Mouse (Mus musculus): ENCODE measurements around the gene Smco4. TPM values are rescaled to one million over a fixed set of nuclear protein-coding genes. Genes with fewer than 3 reads are reported as not detected.
A peak's percentile ranks its signal among the peaks of the same experiment; 100 is the strongest.
"Not testable (repeated sequence)": the region's sequence is repeated elsewhere in the genome, so short reads cannot be mapped to it uniquely, and the experiment has no call there.

Gene Smco4
- 14.6 and 16.8 TPM in 2 replicates for polyA plus RNA-seq (2012; rRNA removed)

DNA sequence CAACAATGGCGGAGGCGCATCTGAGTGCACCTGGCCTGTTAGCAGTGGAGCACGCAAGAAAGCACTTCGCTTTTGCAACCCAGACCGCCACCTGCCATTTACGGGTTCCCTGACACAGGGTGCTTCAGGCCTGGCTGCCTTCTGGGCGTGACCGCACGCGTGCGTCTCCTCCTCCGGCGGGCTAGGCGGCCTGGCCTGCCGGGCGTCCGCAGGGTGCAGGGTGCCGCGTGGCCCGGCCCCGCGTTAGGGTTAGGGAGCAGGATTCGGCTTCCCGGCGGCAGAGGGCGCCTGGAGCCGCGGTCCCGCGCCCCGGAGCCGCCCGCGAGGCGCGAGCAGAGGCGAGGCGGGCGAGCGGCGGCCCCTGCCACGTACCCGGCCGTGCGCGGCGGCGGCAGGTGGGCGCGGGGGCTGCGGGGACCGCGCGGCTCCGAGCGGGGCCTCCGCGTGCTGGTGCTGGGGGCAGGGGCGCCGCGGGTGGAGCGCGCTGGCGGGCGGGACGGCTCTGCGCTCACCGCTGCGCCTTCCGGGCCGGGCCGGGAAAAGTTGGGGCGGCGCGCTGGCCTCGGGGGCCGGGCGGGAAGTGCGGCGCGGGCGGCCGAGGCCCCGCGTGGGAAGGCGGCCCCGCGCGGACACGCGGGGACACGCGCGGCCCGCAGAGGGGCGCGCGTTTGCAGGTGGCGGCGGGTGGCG lies at the start of gene Smco4:
Smco4 (plus strand) TSS at position 198 of the 690 bp plus-strand sequence.
- peak; percentile 77 for DNase-seq (ENCODE audit: low spot score)

DNA sequence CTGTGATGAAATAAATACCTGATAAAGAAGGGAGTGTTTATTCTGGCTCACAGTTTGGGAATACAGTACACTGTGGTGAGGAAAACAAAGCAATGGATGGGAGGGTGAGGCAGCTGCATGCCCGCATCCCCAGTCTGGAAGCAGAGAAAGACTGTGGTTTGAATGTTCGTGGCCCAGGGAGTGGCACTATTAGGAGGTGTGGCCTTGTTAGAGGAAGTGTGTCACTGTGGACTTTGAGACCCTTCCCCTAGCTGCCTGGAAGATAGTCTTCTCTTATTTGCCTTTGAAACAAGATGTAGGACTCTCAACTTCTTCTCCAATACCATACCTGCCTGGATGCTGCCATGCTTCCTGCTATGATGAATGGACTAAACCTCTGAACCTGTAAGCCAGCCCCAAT lies 45.8 kb upstream of the Smco4 start:
- DNase-seq (ENCODE audit: low spot score) = no peak

DNA sequence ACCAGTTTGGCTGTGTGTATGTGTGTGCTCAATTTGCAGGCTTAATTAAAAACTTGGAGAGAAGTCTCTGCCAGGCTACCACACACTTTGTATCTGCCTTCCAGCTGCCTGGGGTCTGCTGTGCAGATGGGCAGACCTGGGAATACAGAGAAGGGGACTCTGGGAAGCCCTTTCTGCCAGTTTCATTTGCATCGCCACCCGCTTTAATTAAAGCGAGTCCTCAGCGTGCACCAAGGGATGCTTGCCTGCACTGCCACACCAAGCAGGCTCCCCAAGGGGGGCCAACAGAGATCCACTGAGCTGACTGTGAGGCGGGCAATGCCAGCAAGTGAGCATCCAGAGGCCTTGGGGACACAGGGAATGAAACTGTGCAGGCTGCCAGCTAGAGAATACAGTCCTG lies 42.3 kb upstream of the Smco4 start:
- DNase-seq (ENCODE audit: low spot score) = no peak

DNA sequence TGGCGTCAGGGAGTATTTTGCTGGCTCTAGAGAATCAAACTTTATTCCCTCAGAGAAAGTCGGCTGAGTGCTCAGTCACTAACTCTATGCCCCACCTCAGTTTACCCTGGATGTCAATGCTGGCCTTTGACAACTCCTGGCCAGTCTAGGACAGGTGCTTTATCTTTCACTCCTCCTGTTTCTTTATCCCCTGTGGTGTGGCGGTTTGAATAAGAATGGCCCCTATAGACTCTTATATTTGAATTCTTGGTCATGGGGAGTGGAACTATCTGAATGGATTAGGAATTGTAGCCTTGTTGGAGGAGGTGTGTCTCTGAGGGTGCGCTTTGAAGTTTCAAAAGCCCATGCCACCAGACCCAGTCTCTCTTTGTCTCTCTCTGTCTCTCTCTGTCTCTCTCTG lies 21.0 kb upstream of the Smco4 start:
- no peak for DNase-seq (ENCODE audit: low spot score)

DNA sequence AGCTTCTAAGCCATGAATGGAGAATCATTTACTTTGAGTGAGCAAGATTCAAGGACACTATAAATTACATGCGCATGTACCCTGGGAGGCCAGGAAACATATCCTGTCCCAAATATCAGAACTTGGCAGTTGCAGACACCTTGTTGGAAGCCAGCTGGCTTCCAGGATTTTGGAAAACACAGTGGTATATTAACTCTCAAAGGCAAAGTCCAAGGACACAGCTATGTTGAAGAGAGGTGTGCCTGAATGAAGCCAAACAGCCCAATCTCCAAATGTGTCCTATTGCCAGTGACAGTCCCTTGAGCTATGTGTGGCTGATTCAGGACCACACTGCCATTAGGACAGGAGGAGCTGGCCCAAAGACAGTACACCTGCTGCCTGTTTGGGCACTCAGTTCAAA lies 20.0 kb upstream of the Smco4 start:
- DNase-seq (ENCODE audit: low spot score) = no peak

DNA sequence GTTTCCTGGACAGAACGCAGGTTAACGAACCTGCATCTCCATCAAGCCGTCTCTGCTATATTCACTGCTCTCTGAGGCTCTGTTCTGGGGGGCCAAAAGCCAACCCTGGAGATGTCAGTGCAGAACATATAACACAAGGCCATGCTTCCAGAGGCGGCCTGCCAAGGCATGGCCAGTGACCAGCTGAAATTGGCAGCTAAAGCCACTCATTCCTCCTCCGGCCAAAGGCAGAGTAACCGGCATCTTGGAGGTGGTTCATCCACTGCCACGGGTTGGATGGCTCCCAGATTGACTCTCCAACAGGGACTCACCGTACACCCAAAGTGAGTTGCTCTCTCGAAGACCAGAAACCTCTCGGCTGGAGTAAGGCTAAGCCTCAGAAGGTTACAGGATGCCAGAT lies 15.7 kb upstream of the Smco4 start:
- DNase-seq (ENCODE audit: low spot score) = no peak

DNA sequence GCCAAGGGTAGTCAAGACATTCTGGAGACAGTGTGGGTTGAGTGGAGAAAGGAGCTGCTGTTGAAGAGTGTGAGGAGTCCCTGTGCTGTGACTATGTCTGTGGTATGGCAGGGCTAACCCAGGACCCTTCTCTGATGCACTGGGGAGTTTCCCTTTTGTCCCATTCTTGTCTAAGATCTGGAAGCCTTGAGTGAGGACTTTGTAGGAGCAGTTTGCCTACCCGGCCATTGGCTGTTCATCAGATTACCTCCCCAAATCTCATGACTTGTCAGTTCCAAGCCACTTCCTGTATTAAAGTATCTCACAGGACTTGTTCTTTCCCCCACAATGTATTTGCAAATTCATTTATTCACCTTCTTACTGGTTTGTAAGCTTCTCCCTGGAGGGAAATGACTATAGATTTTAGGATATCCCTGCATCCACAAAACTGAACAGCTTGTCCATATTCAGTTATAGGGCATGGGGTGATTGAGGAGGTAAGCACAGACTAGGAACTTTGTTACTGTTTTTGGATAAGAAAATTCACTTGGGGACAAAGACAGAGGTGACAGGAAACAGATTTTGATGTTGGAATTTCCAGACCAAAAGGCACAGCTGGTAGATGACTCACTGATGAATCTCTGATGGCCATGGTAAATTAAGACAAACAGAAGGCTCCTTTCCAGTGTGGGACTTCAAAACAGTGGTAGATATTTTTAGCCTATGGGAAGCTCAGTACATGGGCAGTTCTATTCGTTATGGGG lies 5.4 kb upstream of the Smco4 start:
- DNase-seq (ENCODE audit: low spot score) = no peak

DNA sequence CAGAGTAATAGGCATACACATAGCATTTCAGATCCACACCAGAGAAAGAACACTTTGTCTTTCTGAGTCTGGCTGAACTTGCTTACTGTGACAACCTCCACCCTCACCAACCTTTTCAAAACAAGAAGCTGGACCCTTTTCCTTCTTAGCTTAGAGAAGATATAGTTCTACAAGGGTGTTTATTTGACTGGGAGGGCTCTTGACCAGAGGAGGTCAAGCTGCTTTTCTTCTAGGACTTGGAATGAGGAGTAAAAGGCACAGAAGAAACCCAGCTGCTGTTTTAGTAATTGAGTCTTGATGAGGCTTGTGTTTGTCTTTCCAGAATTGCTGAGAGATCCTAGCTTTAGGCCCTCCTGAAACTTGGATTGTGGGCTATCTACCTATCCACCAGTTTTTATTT lies 3.9 kb upstream of the Smco4 start:
- DNase-seq (ENCODE audit: low spot score) = no peak

DNA sequence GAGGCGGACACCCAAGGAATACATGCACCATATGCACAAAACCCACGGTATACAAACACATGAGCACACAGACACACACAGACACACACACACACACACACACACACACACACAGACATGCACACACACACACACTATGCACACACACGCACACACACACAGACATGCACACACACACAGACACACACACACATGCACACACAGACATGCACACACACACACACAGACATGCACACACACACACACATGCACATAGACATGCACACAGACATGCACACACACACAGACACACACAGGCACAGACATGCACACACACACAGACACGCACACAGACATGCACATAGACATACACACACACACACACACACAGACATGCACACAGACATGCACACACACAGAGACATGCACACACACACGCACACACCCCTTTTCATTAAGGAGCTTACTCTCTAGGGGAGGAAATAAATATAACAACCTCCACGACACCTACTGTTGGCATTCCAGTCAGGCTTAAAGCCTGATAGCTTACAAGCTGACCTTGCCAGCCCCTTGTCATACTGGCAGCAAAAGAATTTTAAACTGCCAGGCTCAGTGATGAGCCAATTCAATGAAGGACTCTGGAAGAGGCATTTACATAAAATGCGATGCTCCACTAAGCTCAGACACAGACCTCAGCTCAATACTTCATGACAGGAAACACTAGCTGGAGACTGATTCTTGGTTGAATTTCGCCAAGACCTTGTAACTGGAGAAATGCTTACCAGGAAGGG lies 2.7 kb upstream of the Smco4 start:
- DNase-seq (ENCODE audit: low spot score) = no peak

DNA sequence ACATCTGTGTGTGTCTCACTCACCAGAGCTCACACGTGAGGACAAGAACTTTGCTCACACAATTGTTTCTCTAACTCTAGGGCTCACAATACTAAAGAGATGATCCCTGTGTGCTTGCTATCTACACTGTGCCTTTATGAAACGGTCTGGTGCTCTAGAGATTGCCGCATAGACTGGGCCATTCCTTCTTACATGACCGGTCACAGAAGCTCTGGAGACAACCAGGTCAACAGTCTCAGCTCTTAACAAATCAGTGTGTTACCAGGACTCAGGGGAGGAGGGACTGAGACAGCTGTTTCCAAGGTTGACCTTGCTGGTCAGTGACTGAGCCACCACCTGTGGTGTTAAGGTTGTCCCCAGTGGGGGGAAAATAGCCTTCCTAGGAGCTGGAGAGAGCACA lies 1.5 kb upstream of the Smco4 start:
- no peak for DNase-seq (ENCODE audit: low spot score)

DNA sequence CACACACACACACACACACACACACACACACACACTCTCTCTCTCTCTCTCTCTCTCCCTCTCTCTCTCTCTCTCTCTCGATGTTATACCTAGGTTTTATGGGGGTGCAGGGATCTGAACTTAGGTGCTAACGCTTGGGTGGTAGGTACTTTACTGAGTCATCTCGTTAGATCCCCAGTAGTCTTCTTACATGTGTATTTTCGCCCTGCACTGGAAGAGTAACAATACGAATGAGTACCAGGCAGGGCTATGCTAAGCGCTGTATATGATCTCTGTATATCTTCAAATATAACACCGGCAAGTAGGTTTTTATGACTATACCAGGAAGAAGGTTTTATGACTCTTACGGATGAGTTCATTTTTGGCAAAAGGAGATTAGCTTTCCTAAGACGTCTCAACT lies 831 bp upstream of the Smco4 start:
- DNase-seq (ENCODE audit: low spot score) = no peak

DNA sequence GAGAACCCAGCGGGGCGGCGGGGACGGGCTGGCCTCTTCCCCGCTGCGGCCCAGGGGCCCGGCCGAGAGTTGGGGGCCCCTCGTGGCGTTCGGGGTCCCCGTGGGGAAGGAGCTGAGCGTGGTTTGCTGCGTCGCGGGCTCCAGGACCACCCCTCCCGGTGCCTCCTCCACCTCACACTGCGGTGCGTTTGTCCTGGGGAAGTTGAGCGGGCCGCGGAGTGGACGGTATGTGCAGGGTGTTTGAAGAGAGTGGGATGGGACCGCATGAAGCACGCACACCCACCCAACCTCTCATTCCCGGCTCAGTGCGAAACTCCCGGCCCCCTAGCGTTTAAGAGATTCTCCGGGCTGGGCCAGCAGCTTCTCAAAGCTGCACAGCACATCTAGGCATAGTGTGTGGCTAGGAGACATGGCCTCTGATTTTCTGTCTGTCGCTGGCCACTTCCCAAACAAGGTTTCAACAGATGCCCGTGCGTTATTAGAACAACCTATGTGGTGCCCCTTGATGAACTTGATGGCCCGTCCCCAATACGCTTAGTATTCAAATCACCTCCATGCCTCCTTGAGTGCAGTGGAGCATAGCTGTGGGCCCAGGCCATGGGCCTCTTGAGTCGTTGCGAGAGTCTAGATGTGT lies 810 bp downstream of the Smco4 start:
- DNase-seq (ENCODE audit: low spot score) = peak; percentile 38

DNA sequence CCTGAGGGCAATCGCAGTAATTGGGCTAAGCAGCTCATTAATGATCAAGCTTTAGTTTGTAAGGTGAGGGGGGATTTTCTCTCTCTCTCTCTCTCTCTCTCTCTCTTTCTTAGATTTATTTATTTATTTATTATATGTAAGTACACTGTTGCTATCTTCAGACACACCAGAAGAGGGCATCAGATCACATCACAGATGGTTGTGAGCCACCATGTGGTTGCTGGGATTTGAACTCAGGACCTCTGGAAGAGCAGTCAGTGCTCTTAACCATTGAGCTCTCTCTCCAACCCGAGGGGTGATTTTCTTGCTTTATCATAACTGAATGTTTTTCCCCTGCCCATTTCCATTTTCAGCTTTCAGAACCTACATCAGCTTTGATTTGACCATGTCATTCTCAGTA lies 2.0 kb downstream of the Smco4 start:
- DNase-seq (ENCODE audit: low spot score) = not testable (repeated sequence)

DNA sequence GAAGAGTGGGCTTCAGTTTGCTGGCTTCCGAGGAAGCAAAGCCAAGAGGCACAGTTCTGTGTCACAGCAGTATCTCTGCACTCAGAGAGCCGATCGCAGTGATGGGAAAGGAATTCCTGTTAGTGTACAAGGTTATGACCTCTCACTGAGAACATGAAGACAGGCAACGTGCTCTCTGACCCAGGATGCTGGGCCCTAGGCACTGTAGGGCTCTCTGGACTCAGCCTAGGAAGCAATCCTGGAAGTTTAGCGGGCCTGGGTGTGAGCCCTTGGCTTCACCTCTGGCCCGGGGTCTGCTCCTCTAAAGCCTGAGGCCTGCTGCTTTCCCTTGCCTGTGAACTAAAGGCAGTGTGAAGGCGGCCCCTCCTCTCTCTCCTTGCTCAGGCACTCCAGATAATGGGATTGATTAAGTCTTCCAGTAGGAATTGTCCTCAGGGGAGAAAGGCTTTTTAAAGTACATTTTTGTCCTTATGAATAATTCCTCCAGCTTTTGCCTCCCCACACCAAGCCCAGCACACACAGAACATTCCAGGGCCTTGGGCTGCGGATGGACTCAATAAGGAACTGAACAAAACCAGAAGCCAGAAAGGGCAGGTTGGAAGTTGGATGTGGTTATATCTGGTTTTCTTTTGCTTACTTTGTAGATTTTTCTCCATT lies 2.8 kb downstream of the Smco4 start:
- no peak for DNase-seq (ENCODE audit: low spot score)

DNA sequence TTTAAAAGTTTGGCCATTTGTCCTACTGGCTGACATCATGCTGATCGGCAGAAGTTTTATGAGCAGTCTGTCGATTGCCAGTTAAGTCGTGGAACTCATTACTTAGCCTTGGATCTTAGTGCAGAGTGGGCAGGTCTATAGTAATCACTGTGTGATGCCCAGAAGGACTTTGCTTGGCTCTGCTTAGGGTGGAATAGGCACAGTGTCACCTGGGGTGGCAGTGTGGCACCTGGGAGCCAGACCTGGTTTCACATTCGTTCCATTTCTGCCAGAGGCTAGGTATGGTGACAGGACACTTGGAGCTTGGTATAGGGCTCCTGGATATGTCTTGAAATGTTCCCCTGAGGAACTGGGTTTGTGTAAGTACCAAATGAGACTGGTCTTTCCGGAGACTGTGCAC lies 6.8 kb downstream of the Smco4 start:
- DNase-seq (ENCODE audit: low spot score) = no peak

DNA sequence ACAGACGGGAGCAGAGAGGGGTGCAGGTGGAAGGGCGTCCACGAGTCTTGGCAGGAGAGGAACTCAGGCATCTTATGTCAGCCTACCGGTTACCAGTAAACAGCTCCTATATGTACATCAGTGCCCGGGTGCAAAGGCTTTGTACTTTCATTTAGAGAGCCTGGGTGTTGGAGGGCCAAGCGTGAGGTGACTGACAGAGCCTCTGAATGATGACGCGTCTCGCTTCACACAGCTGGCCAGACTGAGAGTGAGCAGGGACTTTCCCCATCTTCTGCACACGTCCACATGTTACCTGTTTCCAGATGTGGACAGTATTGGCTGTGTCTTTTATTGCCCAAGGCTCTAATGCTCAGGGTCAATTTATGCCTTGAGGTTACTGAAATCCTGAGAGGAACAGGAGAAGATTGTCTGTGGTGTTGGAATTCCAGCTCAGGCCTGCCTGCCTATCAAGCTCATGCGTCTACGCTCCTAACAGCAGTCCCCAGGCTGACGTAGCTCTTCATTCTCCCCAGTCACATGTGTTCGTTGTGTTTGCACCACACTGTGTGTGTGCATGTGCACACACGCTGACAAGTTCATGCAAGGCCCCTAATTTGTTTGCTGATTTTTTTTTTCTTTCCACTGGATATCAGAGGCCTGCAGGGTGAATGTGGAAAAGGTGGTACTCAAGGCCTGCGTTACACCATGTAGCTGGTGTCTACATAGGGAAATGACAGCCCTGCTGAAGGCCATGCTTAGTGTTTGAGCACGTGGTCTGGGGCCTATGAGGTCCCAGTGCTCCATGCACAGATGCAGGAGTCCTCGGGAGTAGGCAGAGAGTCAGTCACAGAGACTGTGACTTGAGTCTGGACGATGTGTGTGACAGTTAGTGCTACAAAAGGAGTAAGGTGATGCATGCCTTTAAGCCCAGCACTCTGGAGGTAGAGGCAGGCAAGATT lies 8.4 kb downstream of the Smco4 start:
- DNase-seq (ENCODE audit: low spot score) = no peak

DNA sequence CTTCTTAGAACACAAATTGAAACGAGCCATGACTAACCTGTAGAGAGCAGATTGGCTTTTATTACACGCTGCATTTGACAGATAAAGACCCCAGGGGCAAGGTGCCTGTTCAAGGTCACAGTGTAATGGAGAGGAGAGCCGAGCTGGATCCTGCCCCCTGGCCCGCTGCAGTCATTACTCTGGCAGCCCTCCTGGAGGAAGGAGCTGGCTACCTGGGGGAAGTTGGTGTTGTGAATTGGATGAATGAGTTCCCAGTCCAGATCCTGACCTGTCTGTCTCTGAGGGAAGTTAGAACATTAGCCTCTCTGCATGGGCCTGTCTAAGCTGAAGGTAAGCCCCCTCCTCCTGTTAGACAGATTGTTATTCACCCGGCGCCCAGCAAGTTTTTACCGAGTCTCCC lies 9.2 kb downstream of the Smco4 start:
- DNase-seq (ENCODE audit: low spot score) = no peak

DNA sequence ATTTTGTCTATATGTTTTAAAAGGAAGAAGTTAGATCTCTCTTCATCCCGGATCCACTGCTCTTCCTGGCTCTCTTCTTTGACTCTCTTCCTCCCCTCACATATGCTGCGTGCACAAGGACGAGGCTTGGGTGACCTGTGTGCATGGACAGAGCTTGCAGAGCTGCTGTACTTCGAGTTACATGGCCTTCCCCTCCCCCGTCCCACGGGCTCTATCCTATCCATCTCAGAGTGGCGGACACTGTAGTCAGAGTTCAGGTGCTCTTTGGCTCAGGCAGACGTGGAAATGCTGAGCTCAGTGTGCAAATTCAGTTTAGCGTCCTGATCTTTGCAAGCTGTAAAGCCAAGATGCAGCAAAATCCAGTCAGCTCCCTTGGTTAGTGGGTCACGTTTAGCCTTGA lies 10.1 kb downstream of the Smco4 start:
- DNase-seq (ENCODE audit: low spot score) = no peak

DNA sequence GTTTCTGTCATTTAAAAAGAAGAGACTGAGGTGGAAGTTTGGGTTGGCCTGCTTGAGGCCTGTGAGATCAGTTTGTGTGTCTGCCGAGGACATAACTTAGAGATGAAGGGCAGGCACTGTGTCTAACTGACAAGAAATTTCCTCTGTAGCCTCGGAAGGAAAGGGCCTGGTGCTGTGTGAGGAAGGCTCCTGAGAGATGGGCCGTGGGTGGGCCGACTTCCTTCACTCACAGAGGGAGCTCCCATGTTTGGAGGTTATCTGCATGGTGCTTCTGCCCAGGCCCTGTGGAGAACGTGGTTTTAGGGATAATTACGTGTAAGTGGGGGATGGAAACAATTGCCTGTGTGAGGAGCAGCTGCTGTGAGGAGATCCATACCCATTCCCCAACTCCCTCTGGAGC lies 10.6 kb downstream of the Smco4 start:
- DNase-seq (ENCODE audit: low spot score) = no peak

DNA sequence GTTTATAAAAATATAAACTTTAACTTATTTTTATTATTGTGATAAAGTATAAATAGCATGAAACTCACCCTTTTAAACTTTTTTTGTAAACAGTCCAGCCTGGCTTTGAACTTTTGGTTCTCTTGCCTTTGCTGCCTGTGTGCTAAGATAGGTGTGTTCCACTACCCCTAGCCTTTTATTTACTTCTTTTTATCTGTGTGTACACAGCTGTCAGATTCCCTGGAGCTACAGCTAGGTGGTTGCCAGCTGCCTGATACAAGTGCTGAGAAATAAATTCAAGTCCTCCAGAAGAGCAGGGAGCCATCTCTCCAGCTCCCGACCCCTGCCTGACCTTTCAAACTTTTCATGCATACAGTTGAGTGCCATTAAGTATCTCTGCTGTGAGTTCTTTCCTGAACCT lies 12.1 kb downstream of the Smco4 start:
- no peak for DNase-seq (ENCODE audit: low spot score)

DNA sequence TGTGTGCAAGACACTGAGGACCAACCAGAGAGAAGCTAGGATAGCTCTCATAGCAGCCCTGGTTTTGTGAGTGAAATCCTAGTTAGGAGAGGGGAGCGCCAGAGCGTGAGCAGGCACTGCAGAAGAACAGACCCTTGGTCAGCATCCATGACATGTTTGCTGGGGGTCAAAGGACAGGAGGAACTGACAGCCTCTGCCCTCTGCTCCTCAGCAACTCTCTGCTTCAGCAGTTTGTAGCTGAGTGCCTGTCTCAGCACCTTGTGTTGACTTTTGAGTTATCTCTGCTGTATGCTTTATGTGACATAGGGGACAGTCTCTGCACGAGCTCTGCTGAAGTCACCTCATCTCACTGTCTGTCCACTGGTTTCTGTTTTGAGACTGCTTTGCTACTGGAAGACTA lies 13.6 kb downstream of the Smco4 start:
- DNase-seq (ENCODE audit: low spot score) = no peak
